Mouse (Mus musculus) kidney, adult 2 months (tissue): ENCODE results near the gene Rarb.

ENCODE experiments used
- CTCF ChIP-seq: fragments of 200-500 bp; conservative IDR thresholded peaks from 2 replicates; pipeline ENCODE4 v1.5.1; 2011; ENCODE audit warnings: low read depth, mild to moderate bottlenecking, control low read depth, low read length, moderate library complexity, mixed read lengths; ENCODE audit not compliant: insufficient read depth, insufficient read length
- POLR2A ChIP-seq: fragments of 200-500 bp; IDR thresholded peaks from one replicate; pipeline ENCODE4 v1.6.1; 2011; ENCODE audit warnings: low read depth, low read length, control low read depth

GRCm38 (mm10) chr14:16431941-16432499 is 386.9 kb downstream of the Rarb start:
- TF ChIP-seq CTCF (no peak), POLR2A (no peak)
